Mouse (Mus musculus) embryo, embryonic 10 days (tissue): ENCODE results near the gene Pid1.

Experiments
- DNase-seq: peaks from one replicate; pipeline ENCODE4 v3.0.0-alpha.2; 2015; ENCODE audit warnings: low spot score

Gene Pid1

DNA sequence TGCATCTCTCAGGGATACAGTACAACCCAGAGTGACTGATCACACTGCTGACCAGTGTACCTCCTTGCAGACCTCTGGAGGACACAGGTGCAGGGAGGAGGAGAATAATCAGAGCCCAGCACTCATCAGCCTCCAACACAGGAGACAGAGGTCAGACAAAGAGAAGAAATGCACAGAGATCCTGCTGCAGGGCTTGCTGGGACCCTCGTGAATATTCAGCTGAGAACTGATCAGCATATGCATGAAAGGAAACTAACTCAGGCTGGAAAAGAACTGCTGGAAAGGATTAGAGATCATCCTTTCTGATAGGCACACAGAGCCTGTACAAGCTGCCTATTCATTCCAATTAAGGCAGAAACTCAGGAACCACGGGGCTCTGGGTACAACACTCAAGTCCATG is 186.9 kb downstream of the Pid1 start:
- no peak for DNase-seq

- DNase-seq, result no peak
Measured at GRCm38 (mm10) chr1:84172941-84173340, 191.0 kb downstream of the Pid1 start.

DNA sequence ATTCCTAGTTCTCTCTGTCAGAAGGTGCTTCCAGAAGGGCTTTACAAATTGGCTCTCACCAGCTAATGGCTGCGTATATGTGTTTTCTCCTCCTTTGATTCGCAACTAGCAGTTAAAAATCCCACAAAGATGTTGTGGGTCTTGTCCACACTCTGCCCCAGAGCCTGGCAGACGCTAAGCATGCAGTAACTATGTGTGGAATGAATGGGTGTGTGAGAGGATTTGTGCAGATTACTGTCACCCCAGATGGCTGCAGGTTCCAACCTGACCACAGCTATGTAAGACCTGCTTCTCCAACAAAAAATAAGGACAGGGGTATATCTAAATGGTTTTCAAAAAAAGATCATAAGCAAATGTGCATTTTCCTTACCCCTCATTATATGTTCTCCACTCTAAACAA is 206.2 kb downstream of the Pid1 start:
- DNase-seq, result no peak

DNA sequence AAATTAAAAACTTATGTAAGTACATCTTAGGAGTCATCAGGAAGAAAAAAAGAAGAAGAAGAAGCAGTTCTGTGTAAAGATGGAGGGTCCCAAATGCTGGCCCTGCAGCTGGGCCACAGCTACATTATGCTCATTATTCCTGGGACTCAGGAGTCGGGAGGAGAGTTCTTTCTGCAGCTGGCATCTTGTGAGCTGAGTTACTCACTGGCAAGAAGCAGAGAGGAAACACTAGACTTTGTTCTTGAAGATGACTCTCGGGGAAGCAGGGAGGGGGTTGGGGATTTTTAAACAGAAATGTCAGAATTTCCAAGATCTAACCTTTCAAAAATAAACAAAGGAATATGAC is 208.4 kb downstream of the Pid1 start:
- no peak for DNase-seq

GRCm38 (mm10) chr1:84154725-84155584 is 209.0 kb downstream of the Pid1 start:
- DNase-seq, result no peak

- DNase-seq, result peak; percentile 58
Measured at GRCm38 (mm10) chr1:84153943-84154342, 210.0 kb downstream of the Pid1 start.

GRCm38 (mm10) chr1:84141561-84141960 is 222.4 kb downstream of the Pid1 start:
- no peak for DNase-seq

GRCm38 (mm10) chr1:84132451-84132850 is 231.5 kb downstream of the Pid1 start:
- DNase-seq, result no peak

DNA sequence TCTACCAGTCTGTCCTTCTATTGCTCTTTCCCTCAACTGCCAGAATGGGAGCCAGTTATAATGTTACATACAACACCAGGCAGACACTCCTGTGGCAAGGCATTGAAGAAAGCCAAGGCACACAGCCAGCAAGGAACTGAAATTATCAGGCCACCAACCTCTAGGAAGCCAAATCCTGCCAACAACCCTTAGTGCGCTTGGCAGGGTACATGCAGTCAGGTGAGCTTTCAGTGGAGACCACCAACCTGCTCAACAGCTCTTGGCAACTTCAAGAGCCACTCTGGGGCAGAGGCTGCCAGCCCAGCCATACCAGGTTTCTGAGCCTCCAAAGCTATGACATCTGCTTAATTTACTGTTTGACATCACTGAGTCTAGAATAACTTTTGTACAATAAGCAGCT is 232.2 kb downstream of the Pid1 start:
- DNase-seq, result no peak

DNA sequence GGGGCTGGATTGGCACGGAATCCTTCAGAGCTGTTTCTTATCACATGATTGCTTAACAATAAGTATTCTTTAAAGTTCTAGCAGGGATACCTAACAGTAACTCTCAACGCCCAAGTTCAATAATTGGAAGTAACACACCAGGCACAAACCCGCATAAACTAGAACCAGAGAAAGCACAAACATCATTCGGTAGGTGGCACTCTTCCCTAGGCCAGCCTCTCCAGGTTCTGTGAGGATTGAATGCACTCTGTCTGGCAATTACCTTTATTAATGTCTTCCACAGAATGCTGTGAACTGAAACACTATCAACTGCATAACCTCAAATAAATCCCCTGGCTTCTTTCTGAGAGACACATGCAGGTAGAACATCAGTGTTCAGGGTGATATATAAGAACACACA is 235.5 kb downstream of the Pid1 start:
- peak; percentile 22 for DNase-seq

GRCm38 (mm10) chr1:84119306-84119705 is 244.7 kb downstream of the Pid1 start:
- no peak for DNase-seq

DNA sequence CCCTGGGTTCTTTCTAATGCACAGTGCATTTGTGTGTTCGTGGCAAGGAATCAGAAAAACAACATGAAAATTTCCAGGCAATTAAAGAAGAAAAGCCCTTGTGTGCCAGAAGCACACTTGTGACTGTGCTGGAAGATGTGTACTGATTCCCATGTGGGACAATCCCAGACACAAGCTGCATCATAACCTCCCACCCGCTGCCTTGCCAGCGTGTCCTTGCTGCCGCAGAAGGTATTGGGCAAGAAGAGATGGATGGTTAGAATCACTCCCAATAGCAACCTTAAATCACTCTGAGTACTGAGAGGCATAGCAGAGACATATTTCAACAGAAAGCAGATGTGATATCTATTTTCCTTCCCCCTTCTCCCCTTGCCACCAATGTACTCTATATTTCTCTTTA is 257.2 kb downstream of the Pid1 start:
- DNase-seq, result no peak

- peak; percentile 30 for DNase-seq
Measured at GRCm38 (mm10) chr1:84102052-84102451, 261.9 kb downstream of the Pid1 start.

GRCm38 (mm10) chr1:84097398-84097797 is 266.6 kb downstream of the Pid1 start:
- DNase-seq, result no peak

DNA sequence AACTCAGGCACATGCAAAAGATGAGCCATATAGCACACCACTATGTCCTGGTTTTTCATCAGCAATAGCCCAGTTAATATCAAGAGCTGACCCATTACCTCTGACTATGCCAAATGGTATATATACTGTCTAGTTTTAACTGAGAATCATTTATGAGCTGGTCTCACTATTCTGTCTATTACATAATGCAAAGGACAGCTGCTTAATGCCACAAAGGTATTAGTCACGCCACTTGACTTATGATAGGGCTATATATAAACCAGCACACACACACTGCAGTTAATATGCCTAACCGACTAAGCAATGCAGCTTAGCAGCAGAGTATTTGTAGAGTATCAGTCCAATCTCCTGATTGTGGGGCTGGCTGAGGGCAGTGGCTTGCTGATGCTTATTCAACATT is 270.7 kb downstream of the Pid1 start:
- no peak for DNase-seq

- no peak for DNase-seq
Measured at GRCm38 (mm10) chr1:84089664-84090063, 274.3 kb downstream of the Pid1 start.

DNA sequence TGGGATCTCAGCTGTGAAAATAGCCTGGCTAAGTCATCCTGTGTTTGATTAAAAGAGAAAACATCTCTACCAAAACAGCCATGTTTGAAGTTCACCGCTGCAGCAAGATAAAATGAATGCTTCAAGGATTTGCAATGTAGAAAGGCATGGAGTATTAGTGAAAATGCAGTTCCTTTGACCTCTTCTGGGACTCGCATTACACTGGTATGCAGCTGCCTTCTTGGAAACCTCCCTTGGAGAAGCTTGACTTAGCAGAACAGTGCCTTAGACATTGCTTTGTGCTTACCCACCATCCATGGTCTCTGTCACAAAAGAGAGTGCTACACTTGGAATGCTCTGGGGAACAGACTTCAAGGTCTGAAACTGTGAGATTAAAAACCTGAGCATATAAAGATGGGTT is 276.0 kb downstream of the Pid1 start:
- DNase-seq, result peak; percentile 8

- DNase-seq, result no peak
Measured at GRCm38 (mm10) chr1:84087325-84087724, 276.7 kb downstream of the Pid1 start.

- no peak for DNase-seq
Measured at GRCm38 (mm10) chr1:84086486-84086885, 277.5 kb downstream of the Pid1 start.

GRCm38 (mm10) chr1:84085361-84085760 is 278.6 kb downstream of the Pid1 start:
- DNase-seq, result no peak

DNA sequence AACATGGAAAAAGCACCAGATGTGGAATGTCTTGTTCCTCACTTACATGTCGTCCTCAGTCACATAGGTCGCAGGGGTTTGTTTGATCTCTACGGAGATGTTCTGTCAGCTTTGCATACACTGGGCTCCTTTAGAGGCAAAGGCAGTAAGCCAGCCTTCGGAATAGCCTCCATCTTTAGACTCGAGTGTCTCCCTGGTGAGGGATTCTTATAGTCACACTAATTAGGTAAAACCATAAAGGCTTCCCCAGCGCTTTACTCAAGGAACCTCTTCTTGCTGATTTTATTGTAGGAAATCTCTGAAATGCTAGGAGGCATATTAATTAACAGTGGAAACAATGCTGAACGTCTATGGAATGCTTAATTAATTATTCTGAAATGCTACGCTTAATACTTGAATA is 284.4 kb downstream of the Pid1 start:
- DNase-seq, result no peak

- peak; percentile 51 for DNase-seq
Measured at GRCm38 (mm10) chr1:84077023-84077422, 287.0 kb downstream of the Pid1 start.

GRCm38 (mm10) chr1:84056884-84057630 is 306.9 kb downstream of the Pid1 start:
- no peak for DNase-seq

GRCm38 (mm10) chr1:84056306-84056705 is 307.7 kb downstream of the Pid1 start:
- no peak for DNase-seq
